Mouse (Mus musculus) ES-E14 (cell line): ENCODE results near the gene Sufu.

Experiments used
- CHD2 ChIP-seq: IDR thresholded peaks from 2 replicates; pipeline ENCODE4 v1.6.1; 2014; ENCODE audit warnings: mild to moderate bottlenecking, low read depth, low read length, inconsistent platforms
- HCFC1 ChIP-seq: IDR thresholded peaks from 2 replicates; pipeline ENCODE4 v1.6.1; 2012; ENCODE audit warnings: low read length, inconsistent platforms, borderline replicate concordance; ENCODE audit not compliant: insufficient read depth

DNA sequence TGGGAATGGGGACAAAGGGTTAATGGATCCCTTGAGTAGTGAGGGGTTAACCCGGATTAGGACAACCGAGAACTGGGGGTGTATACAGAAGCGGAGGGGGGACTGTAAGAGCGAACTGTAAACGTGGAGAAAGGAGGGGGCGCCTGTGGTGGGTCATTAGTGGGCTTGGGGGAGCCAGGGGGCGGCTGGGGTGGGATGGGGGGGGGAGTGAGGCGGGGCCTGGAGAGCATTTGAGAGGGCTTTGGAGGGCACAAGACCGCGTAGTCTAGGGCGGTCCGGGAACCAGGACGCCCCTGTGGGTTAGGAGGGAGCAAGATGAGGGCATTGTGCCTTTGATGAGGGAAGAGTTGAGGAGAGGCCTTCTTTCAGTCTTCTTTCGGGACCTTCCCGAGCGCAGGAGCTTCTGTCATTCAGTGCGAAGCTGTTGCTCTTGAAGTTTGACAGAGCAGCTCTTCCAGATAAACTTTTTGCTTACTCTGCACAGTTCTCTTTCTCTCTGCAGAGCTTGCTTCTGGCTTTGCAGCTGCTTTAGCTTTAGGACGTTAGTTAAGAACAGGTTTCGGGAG is 823 bp downstream of the Sufu start:
- TF ChIP-seq HCFC1 (no peak), CHD2 (no peak)
